Mouse (Mus musculus) lung, postnatal 0 days (tissue): ENCODE data around the gene Ak5. TPM values are rescaled to one million over a fixed set of nuclear protein-coding genes. Genes with fewer than 3 reads are reported as not detected.

Experiments used
- ATAC-seq: fragments of 200-750 bp; cut with Nextera tagmentation; 2 replicates; pipeline ENCODE4 v1.8.0; 2017; ENCODE audit warnings: moderate library complexity
- DNase-seq: peaks from one replicate; pipeline ENCODE4 v3.0.0-alpha.2; 2016; ENCODE audit warnings: low spot score
- H3K27ac ChIP-seq: fragments of 300-500 bp; sonication (generic); 2 replicates; pipeline ENCODE4 v1.5.1; 2014; ENCODE audit warnings: antibody characterized with exemption, mild to moderate bottlenecking, low read length, mixed read lengths
- H3K27me3 ChIP-seq: fragments of 300-500 bp; sonication (generic); replicated peaks from 2 replicates; pipeline ENCODE4 v1.6.1; 2014; ENCODE audit warnings: low read length, mixed read lengths; ENCODE audit not compliant: insufficient read depth
- H3K36me3 ChIP-seq: fragments of 300-500 bp; sonication (generic); 2 replicates; pipeline ENCODE4 v1.6.1; 2014; ENCODE audit warnings: low read length, mixed read lengths; ENCODE audit not compliant: insufficient read depth
- H3K4me1 ChIP-seq: fragments of 300-500 bp; sonication (generic); 2 replicates; pipeline ENCODE4 v1.6.1; 2014; ENCODE audit warnings: antibody characterized with exemption, low read depth, low read length, mixed read lengths; ENCODE audit not compliant: insufficient read depth
- H3K4me2 ChIP-seq: fragments of 300-500 bp; sonication (generic); replicated peaks from 2 replicates; pipeline ENCODE4 v1.6.1; 2014; ENCODE audit warnings: low read depth, mild to moderate bottlenecking, low read length, moderate library complexity, mixed read lengths
- H3K4me3 ChIP-seq: fragments of 300-500 bp; sonication (generic); 2 replicates; pipeline ENCODE4 v1.5.1; 2014; ENCODE audit warnings: low read depth, low read length
- H3K9ac ChIP-seq: fragments of 300-500 bp; sonication (generic); replicated peaks from 2 replicates; pipeline ENCODE4 v1.6.1; 2014; ENCODE audit warnings: low read depth, mild to moderate bottlenecking
- H3K9me3 ChIP-seq: fragments of 300-500 bp; sonication (generic); 2 replicates; pipeline ENCODE4 v1.6.1; 2016; ENCODE audit warnings: low read length, mixed read lengths
- CTCF ChIP-seq: IDR thresholded peaks from 2 replicates; pipeline ENCODE4 v1.5.1; 2016; ENCODE audit warnings: antibody characterized with exemption, mild to moderate bottlenecking
- EP300 ChIP-seq: IDR thresholded peaks from 2 replicates; pipeline ENCODE4 v1.6.1; 2016; ENCODE audit warnings: antibody characterized with exemption, mild to moderate bottlenecking, control low read depth
- WGBS: fragments of 180-500 bp; shearing (Covaris S2); extraction: QIAGEN DNeasy Blood & Tissue Kit; methylation state at CpG from one replicate; pipeline ENCODE4 v1.1.7; 2014; 5-methylcytosine and 5-hydroxymethylcytosine counted together
- polyA plus RNA-seq: library from polyadenylated mRNA; unstranded; fragments of >200 nt; fragmentation: Nextera tagmentation; extraction: Ambion mirVana; gene quantifications from 2 replicates; pipeline ENCODE4 v1.2.1, GENCODE M21; 2015

The Ak5 gene
- polyA plus RNA-seq, 1 experiment from 2014 or later, result 0.47 TPM

DNA sequence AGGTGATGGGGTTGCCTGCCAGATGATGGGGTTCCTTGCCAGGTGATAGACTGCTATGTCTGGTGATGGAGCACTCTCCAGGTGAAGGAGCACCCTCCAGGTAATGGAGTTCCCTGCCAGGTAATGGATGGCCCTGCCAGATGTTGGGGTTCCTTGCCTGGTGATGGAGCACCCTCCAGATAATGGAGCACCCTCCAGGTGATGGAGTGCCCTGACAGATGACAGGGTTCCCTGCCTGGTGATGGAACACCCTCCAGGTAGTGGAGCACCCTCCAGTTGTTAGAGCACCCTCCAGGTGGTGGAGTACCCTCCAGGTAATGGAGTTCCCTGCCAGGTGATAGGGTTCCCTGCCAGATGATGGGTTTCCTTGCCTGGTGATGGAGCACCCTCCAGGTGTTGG, 104.3 kb downstream of the Ak5 start:
- no peaks in the 10 kb centered on the region for H3K4me1 ChIP-seq
- H3K27me3 ChIP-seq, result no peaks in the 10 kb centered on the region
- H3K4me2 ChIP-seq, result no peak overlapping the region
- H3K36me3 ChIP-seq, result no peaks in the 10 kb centered on the region
- TF ChIP-seq CTCF (no peak), EP300 (no peak)
- H3K9ac ChIP-seq, result no peak overlapping the region
- no peak for ATAC-seq
- H3K4me3 ChIP-seq, result no peak overlapping the region
- H3K27ac ChIP-seq, result no peak overlapping the region
- H3K9me3 ChIP-seq, result no peaks in the 10 kb centered on the region
- no peak for DNase-seq

DNA sequence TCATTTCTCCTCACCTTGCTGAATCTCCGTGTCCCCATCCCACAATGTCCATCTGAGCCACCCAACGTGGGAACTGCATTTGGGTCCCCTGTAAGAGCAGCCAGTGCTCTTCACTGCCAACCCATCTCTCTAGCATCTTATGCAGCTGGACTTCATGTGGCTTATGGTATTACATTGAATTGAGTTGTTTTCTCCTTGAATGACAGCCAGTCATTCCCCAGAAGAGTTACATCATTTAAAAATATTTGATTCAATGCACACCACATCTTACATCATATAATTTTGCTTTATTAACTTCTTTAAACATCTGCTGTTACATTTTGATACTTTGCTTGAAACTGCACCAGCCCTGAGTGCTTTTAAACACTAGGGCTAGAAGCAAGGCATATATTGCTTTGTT, 106.5 kb downstream of the Ak5 start:
- Histone ChIP-seq H3K4me1 (no peaks in the 10 kb centered on the region), H3K9ac (no peak overlapping the region), H3K9me3 (no peaks in the 10 kb centered on the region), H3K4me2 (no peak overlapping the region), H3K4me3 (no peak overlapping the region), H3K36me3 (no peaks in the 10 kb centered on the region), H3K27me3 (no peaks in the 10 kb centered on the region), H3K27ac (no peak overlapping the region)
- WGBS, result 70% methylated on average over 2 of the region's 2 CpGs
- DNase-seq, result no peak
- no peak for ATAC-seq
- TF ChIP-seq EP300, result no peak
- TF ChIP-seq CTCF, result no peak

- 30% methylated on average over 4 of the region's 4 CpGs for WGBS
- no peak overlapping the region for H3K27ac ChIP-seq
- ATAC-seq, result no peak
Observed at GRCm38 (mm10) chr3:152559295-152559694, 108.9 kb downstream of the Ak5 start.

GRCm38 (mm10) chr3:152558106-152558505, 110.1 kb downstream of the Ak5 start:
- WGBS, result 62% methylated on average over 10 of the region's 10 CpGs
- peak; percentile 2; the same call in 1 of the 2 replicates for ATAC-seq
- Histone ChIP-seq H3K4me2 (no peak overlapping the region), H3K9me3 (no peaks in the 10 kb centered on the region), H3K4me3 (no peak overlapping the region), H3K27ac (no peak overlapping the region), H3K4me1 (no peaks in the 10 kb centered on the region), H3K9ac (no peak overlapping the region), H3K27me3 (no peaks in the 10 kb centered on the region), H3K36me3 (no peaks in the 10 kb centered on the region)
- no peak for DNase-seq
- TF ChIP-seq CTCF, result no peak
- TF ChIP-seq EP300, result no peak

More at GRCm38 (mm10) chr3:152559295-152559694, 108.9 kb downstream of the Ak5 start:
- no peaks in the 10 kb centered on the region for H3K9me3 ChIP-seq
- H3K27me3 ChIP-seq, result no peaks in the 10 kb centered on the region
- no peaks in the 10 kb centered on the region for H3K36me3 ChIP-seq
- no peak for DNase-seq
- no peak overlapping the region for H3K4me3 ChIP-seq
- H3K9ac ChIP-seq, result no peak overlapping the region
- H3K4me2 ChIP-seq, result no peak overlapping the region
- H3K4me1 ChIP-seq, result no peaks in the 10 kb centered on the region
- TF ChIP-seq CTCF (no peak), EP300 (no peak)

DNA sequence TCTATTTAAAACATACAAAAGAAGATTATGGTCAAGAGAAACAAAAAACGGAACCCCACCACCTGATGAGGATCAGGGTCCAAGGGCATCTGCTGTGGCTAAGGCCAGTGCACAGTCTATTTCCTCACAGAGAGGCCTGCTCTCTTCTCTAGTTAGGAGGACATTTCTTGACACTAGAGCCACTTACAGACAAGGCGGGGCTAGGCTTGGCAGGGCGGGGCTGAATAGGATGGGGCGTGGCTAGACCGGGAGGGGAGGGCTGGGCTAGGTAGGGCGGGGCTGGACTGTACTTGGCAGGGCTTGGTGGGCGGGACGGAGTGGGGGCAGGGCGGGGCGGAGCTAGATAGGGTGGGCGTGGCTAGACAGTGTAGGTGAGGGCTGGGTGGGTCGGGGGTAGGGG, 110.5 kb downstream of the Ak5 start:
- H3K9ac ChIP-seq, result no peak overlapping the region
- TF ChIP-seq EP300, result no peak
- H3K36me3 ChIP-seq, result no peaks in the 10 kb centered on the region
- DNase-seq (peak; percentile 46), ATAC-seq (peak; percentile 82)
- no peaks in the 10 kb centered on the region for H3K27me3 ChIP-seq
- H3K4me2 ChIP-seq, result no peak overlapping the region
- H3K4me3 ChIP-seq, result no peak overlapping the region
- H3K4me1 ChIP-seq, result no peaks in the 10 kb centered on the region
- no peaks in the 10 kb centered on the region for H3K9me3 ChIP-seq
- no peak overlapping the region for H3K27ac ChIP-seq
- 34% methylated on average over 12 of the region's 12 CpGs for WGBS

DNA sequence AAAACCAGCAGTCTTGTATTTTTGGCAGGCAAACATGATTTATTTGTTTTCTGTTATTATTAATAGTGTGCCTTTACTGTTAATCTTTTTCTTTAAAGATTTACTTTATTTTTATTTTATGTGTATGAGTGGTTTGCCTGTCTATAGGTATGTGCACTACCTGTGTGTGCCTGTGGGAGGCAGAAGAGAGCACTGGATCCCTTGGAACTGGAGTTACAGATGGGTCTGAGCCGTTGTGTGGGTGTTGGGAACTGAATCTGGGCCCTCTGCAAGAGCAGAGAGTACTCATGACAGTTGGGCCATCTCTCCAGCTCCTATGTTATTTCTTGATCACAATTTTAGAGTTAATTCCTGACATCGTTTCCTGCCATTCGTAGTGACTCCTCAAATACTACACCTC, 111.2 kb downstream of the Ak5 start:
- Histone ChIP-seq H3K4me2 (no peak overlapping the region), H3K36me3 (no peaks in the 10 kb centered on the region), H3K27ac (no peak overlapping the region), H3K4me1 (no peaks in the 10 kb centered on the region), H3K4me3 (no peak overlapping the region), H3K9ac (no peak overlapping the region), H3K27me3 (no peaks in the 10 kb centered on the region), H3K9me3 (no peaks in the 10 kb centered on the region)
- TF ChIP-seq EP300 (no peak), CTCF (peak; percentile 39)
- ATAC-seq (no peak), DNase-seq (no peak)
- WGBS, result 87% methylated on average over 3 of the region's 3 CpGs

DNA sequence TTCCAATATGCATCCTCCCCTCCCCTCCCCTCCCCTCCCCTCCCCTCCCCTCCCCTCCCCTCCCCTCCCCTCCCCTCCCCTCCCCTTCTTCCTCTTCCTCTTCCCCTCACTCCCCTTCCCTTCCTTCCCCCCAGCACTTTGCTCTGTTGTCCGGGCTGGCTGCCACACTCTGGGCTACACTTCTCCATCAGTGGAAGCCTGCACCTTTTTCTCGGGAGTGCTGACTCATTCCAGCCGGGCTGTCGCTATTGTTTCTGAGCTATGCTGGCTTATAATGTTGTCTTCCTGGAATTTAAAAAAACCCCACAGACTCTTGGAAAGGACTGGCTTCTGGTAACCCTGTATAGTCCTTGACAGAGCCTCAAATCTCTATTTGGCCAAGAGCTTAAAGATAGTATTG, 111.7 kb downstream of the Ak5 start:
- ATAC-seq (peak; percentile 32; the same call in 1 of the 2 replicates), DNase-seq (no peak)
- Histone ChIP-seq H3K4me3 (no peak overlapping the region), H3K9me3 (no peaks in the 10 kb centered on the region), H3K4me1 (no peaks in the 10 kb centered on the region), H3K27ac (no peak overlapping the region), H3K36me3 (no peaks in the 10 kb centered on the region), H3K4me2 (no peak overlapping the region), H3K9ac (no peak overlapping the region), H3K27me3 (no peaks in the 10 kb centered on the region)
- 37% methylated on average over 3 of the region's 4 CpGs for WGBS
- no peak for TF ChIP-seq EP300
- no peak for TF ChIP-seq CTCF
